Mouse (Mus musculus) left cerebral cortex, postnatal 10 days (tissue): ENCODE data around the gene Pla2g10. TPM values are rescaled to one million over a fixed set of nuclear protein-coding genes. Genes with fewer than 3 reads are reported as not detected.
A peak's percentile ranks its signal among the peaks of the same experiment; 100 is the strongest.
"Not testable (repeated sequence)": the region's sequence is repeated elsewhere in the genome, so short reads cannot be mapped to it uniquely, and the experiment has no call there.

Experiments
- DNase-seq, 2 experiments: peaks; one replicate each; pipeline ENCODE4 v3.0.0; 2021 to 2022; ENCODE audit warnings: low spot score in 2 of 2, mixed read lengths in 1 of 2; ENCODE audit errors: extremely low spot score in 1 of 2
- intact Hi-C: fragments of 180-260 bp; cut with DNase I; formaldehyde crosslinking; loops from one replicate; pipeline ENCODE4 v1.15.1; 2025
- total RNA-seq, 2 experiments: library from RNA; stranded (reverse); gene quantifications; 2 replicates each; pipeline ENCODE4 v1.2.3; 2021

Gene Pla2g10
- total RNA-seq: not detected

DNA sequence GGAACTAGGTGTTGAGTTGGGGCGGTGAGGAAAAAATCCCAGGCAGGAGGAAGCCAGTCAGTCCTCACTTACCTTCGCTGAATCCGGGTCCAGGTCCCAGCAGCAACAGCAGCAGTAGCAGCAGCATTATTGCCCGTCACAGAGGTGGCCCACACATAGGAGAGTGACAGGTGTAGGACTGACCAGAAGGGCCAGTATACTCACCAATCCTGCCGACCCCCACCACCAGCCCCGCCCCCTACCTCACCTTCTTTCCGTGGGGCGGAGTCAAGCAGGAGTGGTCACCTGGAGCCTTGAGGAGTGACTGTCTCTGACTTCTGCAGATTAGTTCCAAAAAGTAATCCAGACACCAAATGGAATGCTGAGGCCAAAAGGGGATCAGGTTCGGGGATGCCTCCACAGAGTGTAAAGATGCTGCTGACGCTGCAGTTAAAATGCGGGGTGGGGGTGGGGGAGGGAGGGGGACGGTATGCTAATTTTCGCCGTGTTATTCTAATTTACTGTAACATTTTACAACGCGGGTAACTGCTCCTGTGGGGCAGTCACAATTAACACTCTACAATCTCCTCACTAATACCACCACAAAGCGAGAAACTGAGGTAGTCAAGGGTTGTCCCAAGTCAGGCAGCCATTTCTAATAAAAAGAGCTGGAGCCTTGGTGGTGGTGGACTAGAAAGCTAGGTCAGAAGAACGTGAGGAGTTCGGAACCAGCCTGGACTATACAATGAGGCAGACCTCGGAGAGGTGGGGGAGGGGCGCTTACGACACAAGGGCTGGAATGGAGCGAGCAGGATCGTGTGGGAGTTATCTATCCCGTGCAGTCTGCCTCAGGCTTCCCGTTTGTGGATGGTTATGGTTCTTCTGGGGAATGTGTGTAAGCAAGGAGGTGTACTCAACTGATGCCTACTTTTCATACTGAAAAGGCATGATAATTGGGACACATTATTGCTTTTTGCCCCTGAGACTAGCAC, at the start of gene Pla2g10:
Gene Pla2g10, minus strand, starts transcription at position 699 of the 971 bp plus-strand sequence.
- intact Hi-C loops: loop anchor here (10.0 kb wide), 1 partner anchor 296 kb away; no protein-coding TSS in a partner anchor

DNA sequence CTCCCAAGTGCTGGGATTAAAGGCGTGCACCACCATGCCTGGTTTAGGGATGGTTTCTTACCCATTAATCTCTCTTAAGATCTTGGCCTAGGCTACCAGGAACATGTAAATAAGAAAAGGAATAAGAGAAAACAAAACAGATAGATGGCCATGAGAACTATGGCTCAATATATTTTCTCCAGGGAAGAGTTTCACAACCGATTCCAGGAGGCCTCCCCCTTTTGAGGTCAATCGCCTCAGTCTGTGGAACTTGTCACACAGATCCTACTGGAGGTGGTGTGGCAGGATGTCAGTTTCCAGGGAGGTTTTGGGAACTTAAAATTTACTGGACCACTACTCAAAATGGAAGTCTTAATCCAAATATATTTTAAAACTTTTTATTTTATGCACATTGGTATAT, 43.9 kb upstream of the Pla2g10 start:
- DNase-seq, intact Hi-C loops: not testable (repeated sequence)

More for the DNA sequence above, at the start of gene Pla2g10:
- no peak for DNase-seq

- intact Hi-C loops, DNase-seq: not testable (repeated sequence)
These were observed 43.2 kb upstream of the Pla2g10 start for GRCm38 (mm10) chr16:13774011-13774410.

- DNase-seq, intact Hi-C loops: not testable (repeated sequence)
These were observed 41.3 kb upstream of the Pla2g10 start for GRCm38 (mm10) chr16:13772051-13772450.

- intact Hi-C loops, DNase-seq: not testable (repeated sequence)
These were observed 40.8 kb upstream of the Pla2g10 start for GRCm38 (mm10) chr16:13771603-13772002.

DNA sequence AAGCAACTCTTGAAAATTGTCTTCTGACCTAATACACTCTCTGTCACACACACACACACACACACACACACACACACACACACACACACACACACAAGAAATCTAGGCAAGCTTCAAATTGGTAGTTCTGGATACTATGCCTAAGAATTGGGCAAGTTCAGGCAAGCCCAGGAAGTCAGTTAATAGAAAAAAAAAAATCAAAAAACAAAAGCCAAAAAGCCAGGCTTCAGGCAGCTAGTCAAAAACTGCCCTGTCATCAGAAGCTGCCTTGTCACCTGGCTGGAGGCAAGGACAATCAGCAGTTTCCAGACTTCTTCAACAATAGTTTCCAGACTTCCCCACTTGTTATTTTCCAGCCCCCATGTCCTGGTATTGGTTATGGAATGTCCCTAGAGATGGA, 35.6 kb upstream of the Pla2g10 start:
- no peak for DNase-seq
- intact Hi-C loops: no loop called here

- DNase-seq: no peak
- intact Hi-C loops: no loop called here
These were observed 33.7 kb upstream of the Pla2g10 start for GRCm38 (mm10) chr16:13764519-13764918.

DNA sequence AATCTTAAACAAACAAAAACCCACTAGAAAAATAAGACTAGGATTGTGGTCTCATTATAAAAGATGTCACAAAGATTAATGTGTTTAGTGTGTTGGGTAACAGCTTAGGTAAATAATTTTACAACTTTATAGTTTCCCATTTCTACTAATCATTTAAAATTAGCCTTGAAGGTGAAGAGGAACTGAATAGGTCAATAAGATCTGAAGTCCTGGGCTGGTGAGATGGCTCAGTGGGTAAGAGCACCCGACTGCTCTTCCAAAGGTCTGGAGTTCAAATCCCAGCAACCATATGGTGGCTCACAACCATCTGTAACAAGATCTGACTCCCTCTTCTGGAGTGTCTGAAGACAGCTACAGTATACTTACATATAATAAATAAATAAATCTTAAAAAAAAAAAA, 32.0 kb upstream of the Pla2g10 start:
- intact Hi-C loops: not testable (repeated sequence)

GRCm38 (mm10) chr16:13757823-13758222, 27.0 kb upstream of the Pla2g10 start:
- intact Hi-C loops: no loop called here
- DNase-seq: no peak

More for the DNA sequence above, 32.0 kb upstream of the Pla2g10 start:
- DNase-seq: not testable (repeated sequence)

DNA sequence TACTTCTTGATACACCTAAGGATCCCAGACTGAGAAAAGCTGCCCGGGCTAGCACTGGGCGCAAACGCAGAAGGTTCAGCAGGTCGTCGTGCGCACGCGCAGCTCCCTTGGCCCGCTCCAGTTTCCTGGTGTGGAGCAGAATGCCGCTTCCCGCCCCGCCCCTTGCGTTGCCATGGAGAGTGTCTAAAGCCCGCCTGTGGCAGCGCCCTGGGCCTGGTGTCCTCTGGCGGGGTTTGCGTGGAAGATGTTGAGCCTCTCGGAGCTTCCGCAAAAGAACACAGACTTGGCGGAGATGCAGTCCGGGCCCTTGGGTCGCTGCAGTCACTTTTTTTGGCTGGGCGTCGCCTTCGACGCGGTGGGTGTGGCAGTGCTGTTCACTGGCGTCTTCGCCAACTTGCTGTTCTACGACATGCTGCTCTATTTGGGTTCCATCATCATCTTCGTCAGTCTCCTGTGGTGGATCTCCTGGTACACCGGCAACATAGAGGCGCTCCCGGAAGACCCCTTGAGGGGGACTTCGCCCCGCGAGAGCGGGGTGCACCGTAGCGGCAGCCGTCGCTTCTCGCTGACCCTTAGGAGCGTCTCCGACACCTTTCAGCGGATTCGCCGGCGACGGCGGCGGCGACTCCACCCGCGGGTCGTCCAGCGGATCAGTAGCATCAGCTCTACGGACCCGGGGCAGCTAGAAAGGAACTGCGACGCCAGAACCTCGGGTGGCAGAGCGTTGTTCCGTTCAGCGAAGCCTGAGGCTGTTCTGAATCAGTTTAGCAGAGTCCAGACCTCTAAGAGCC, 23.8 kb upstream of the Pla2g10 start:
- DNase-seq: peak; percentile 90 to 98
- intact Hi-C loops: no loop called here

DNA sequence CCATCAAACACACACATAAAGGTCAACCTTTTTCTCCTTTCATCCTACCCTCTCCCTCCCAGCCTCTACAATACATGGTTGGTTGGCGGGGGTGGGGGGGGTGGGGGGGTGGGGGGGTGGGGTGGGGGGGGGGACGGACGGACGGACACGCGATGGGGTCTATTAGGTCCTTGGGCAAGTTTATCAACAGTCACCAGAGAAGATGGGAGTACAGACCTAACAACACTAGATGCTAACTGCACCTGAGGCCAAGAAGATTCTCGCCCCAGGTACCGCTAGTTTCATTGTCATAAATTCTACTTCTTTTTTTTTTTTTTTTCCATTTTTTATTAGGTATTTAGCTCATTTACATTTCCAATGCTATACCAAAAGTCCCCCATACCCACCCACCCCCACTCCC, 23.2 kb upstream of the Pla2g10 start:
- intact Hi-C loops: no loop called here
- DNase-seq: no peak

DNA sequence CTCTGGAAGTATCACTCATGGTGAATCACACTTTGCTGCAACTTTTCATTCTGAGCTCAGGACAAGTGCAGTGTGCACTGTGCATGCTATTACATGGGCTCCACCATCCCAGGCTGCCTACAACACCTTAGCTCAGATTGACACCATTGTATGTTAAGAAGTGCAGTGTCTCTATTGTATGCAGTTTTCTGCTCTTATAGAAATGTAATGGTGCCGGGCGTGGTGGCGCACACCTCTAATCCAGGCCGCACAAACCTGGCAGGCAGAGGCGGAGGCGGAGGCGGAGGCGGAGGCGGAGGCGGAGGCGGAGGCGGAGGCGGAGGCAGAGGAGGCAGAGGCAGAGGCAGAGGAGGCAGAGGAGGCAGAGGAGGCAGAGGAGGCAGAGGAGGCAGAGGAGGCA, 19.8 kb upstream of the Pla2g10 start:
- intact Hi-C loops: no loop called here
- DNase-seq: no peak

DNA sequence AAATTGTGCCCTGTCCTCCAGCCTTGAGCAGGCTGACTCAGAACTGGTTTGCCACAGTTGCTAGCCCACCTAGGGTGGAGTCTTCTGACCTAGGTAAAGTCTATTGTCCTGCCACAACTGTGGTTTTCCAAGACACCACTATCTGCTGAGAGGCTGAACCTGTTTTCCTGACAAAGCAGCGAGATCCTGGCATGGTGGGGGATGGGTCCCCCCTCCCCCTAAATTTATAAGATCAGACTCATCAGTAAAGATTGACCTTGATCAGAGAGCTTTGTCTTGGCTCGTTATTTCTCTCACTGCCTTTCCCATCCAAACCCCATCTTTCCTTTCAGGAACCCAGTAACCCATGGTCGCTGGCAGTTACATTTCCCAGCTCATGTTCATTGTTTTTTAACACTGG, 19.2 kb upstream of the Pla2g10 start:
- intact Hi-C loops: no loop called here
- no peak for DNase-seq

DNA sequence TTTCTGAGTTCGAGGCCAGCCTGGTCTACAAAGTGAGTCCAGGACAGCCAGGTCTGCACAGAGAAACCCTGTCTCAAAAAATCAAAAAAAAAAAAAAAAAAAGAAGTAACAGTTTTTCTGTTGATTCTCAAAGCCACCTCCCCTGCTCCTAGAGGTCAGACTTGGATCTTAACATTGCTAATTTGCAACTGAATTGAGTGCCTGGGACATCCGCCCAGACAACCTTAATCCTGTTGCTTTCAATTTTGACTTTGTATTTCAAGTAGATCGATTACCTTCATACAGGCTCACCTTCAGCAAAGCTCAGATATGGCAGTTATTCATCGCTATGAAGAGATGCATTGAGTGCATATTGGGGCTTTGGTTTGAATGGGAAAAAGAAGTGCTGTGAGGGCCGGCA, 18.5 kb upstream of the Pla2g10 start:
- intact Hi-C loops: no loop called here
- DNase-seq: no peak

DNA sequence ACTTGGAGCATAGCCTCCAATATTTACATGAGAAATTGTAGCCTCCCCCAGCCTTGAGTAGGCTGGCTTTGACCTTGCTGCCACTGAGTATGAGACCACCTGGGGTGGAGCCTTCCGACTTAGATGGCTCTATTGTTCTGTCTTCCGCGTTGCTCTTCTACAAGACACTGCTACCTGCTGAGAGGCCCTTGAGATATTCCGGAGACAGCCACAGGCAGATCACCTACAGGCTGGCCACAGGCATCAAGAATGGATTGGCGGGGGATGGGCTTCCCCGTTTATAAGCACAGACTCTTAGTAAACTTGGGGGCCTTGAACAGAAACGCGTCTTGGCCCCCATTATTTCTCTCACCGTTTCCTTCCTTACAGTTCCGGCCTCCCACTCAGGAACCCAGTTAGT, 18.0 kb upstream of the Pla2g10 start:
- DNase-seq, intact Hi-C loops: not testable (repeated sequence)

- intact Hi-C loops: no loop called here
- no peak for DNase-seq
These were observed 17.3 kb upstream of the Pla2g10 start for GRCm38 (mm10) chr16:13748124-13748523.

- intact Hi-C loops: no loop called here
- DNase-seq: no peak
These were observed 16.9 kb upstream of the Pla2g10 start for GRCm38 (mm10) chr16:13747708-13748107.

- no peak for DNase-seq
- intact Hi-C loops: no loop called here
These were observed 10.1 kb upstream of the Pla2g10 start for GRCm38 (mm10) chr16:13740844-13741243.

- intact Hi-C loops: loop anchor here (10.0 kb wide), 1 partner anchor 304 kb away; no protein-coding TSS in a partner anchor
- DNase-seq: not testable (repeated sequence)
These were observed 8.3 kb upstream of the Pla2g10 start for GRCm38 (mm10) chr16:13739044-13739443.
